Mouse (Mus musculus) bone marrow macrophage, adult 2 months (primary cell): ENCODE results near the gene Klf1.
A peak's percentile ranks its signal among the peaks of the same experiment; 100 is the strongest.

Experiments
- CTCF ChIP-seq: IDR thresholded peaks from 2 replicates; pipeline ENCODE4 v1.5.1; 2012; ENCODE audit warnings: low read depth, mild to moderate bottlenecking, low read length, moderate library complexity
- POLR2A ChIP-seq: IDR thresholded peaks from 2 replicates; pipeline ENCODE4 v1.6.1; 2012; ENCODE audit warnings: mild to moderate bottlenecking, low read depth, low read length, borderline replicate concordance

DNA sequence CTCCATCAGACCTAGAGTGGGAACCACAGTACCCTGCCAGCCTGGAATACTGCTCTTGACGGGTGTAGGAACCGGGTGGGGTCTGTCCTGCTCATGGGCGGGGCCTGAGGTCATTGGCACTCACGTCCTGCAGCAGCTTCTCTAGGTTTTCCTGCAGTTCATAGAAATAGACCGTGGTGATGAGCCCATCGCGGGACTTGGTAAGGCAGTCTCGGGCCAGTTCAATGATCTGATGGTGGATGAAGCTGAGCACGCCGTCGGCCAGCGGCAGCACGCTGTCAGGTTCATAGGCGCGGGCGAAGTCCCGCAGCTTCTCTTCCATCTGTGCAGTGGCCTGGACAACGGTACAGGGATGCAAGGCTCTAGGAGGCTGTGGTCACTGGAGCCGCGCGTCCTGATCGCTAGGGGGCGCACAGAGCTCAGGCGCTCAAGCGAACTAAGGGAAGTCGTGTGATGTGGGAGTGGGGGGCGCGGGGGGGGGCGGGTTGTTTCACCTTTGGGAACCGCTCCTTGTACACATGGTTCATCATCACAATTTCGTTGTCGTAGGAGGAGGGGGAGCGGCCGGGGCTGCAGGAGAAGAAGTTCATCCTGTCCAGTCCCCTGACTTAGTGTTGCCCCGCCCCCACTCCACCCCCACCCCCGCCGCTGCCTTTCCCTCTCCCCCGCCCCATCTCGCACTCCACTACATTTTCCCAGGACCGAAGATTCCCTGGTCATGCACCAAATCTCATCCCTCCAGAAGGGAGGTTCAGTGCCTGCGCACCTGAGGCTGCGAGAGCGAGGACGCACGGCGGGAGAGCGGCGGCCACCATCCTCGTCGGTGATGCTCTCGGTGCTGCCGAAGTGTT lies 27.0 kb downstream of the Klf1 start:
- TF ChIP-seq CTCF = peak; percentile 61; the same call in 1 of the 2 replicates
- no peak for TF ChIP-seq POLR2A
